Mouse (Mus musculus) heart, adult 2 months (tissue): ENCODE measurements around the gene Amigo3. TPM values are rescaled to one million over a fixed set of nuclear protein-coding genes. Genes with fewer than 3 reads are reported as not detected.

Source experiments
- DNase-seq, 2 experiments: peaks; one replicate each; pipeline ENCODE4 v3.0.0; 2021
- H3K27ac ChIP-seq: fragments of 200-600 bp; 2 replicates; pipeline ENCODE4 v1.8.1; 2022
- H3K27me3 ChIP-seq: fragments of 200-500 bp; 2 replicates; pipeline ENCODE4 v1.6.1; 2012; ENCODE audit warnings: mild to moderate bottlenecking, low read length, inconsistent platforms, mixed read lengths; ENCODE audit not compliant: control insufficient read depth, insufficient read depth
- H3K36me3 ChIP-seq: fragments of 200-500 bp; 2 replicates; pipeline ENCODE4 v1.6.1; 2012; ENCODE audit warnings: low read length, inconsistent platforms; ENCODE audit not compliant: control insufficient read depth, insufficient read depth
- H3K4me1 ChIP-seq: fragments of 200-500 bp; 2 replicates; pipeline ENCODE4 v1.6.1; 2011; ENCODE audit warnings: low read length; ENCODE audit not compliant: control insufficient read depth, insufficient read depth
- H3K4me3 ChIP-seq: fragments of 200-600 bp; 2 replicates; pipeline ENCODE4 v1.8.1; 2022
- H3K79me2 ChIP-seq: fragments of 200-500 bp; replicated peaks from 2 replicates; pipeline ENCODE4 v1.6.1; 2012; ENCODE audit warnings: mild to moderate bottlenecking, inconsistent platforms, low read length, moderate library complexity, mixed read lengths; ENCODE audit not compliant: control insufficient read depth, insufficient read depth
- H3K9ac ChIP-seq: fragments of 200-500 bp; 2 replicates; pipeline ENCODE4 v1.6.1; 2012; ENCODE audit warnings: low read depth, mild to moderate bottlenecking, control low read depth, inconsistent platforms, low read length, mixed read lengths
- CTCF ChIP-seq: fragments of 200-600 bp; IDR thresholded peaks from 2 replicates; pipeline ENCODE4 v1.8.1; 2022; ENCODE audit warnings: antibody characterized with exemption, mild to moderate bottlenecking, moderate library complexity
- EP300 ChIP-seq: fragments of 200-500 bp; IDR thresholded peaks from 2 replicates; pipeline ENCODE4 v1.6.1; 2011; ENCODE audit warnings: low read depth, low read length, control low read depth; ENCODE audit not compliant: insufficient read depth
- POLR2A ChIP-seq: fragments of 200-500 bp; IDR thresholded peaks from 2 replicates; pipeline ENCODE4 v1.6.1; 2011; ENCODE audit warnings: mild to moderate bottlenecking, low read depth, low read length, control low read depth; ENCODE audit not compliant: insufficient read depth
- WGBS: fragments of 180-500 bp; shearing (Covaris S2); methylation state at CpG from one replicate; pipeline ENCODE4 v1.1.7; 2018; 5-methylcytosine and 5-hydroxymethylcytosine counted together
- intact Hi-C: fragments of 180-260 bp; cut with DNase I; formaldehyde crosslinking; loops from one replicate; pipeline ENCODE4 v1.15.1; 2025
- polyA plus RNA-seq: library from polyadenylated mRNA; depleted of rRNA; stranded (reverse); fragments of >200 nt; gene quantifications from 2 replicates; pipeline ENCODE4 v1.2.3, GENCODE M21; 2012
- total RNA-seq, 2 experiments: library from RNA; stranded (reverse); gene quantifications; 2 replicates each; pipeline ENCODE4 v1.2.3; 2021

Amigo3 gene
- total and polyA plus RNA-seq, 3 experiments: 1.5 to 3.1 (median 2.0) TPM

DNA sequence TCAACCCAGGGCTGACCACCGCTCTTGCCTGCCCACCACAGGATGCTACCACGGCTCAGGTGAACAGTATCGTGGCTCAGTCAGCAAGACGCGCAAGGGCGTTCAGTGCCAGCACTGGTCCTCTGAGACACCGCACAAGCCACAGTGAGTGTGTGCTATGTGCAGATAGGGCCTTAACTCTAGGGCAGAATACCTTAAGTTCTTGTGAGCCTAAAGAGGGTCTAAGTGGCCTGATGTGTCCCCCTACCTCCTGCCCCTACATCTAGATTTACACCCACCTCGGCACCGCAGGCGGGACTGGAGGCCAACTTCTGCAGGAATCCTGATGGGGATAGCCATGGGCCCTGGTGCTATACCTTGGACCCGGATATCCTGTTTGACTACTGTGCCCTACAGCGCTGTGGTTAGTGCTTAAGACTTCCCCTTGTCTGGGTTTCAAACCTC lies 30.1 kb downstream of the Amigo3 start, which contains the start of gene Rnf123:
Gene Rnf123 (minus strand): TSS at position 359 of the 444 bp plus-strand sequence.
- Histone ChIP-seq H3K36me3 (no peaks in the 10 kb centered on the region), H3K27ac (no peak within 1 kb of the TSS), H3K4me3 (no peak within 1 kb of the TSS), H3K9ac (no peak within 1 kb of the TSS), H3K79me2 (no peaks in the 10 kb centered on the region), H3K27me3 (no peaks in the 10 kb centered on the region), H3K4me1 (peaks cover 6% of the 10 kb centered on the region)
- TF ChIP-seq CTCF: no peak
- no peak for TF ChIP-seq POLR2A
- no peak for TF ChIP-seq EP300
- WGBS: 30% methylated on average over 12 of the region's 12 CpGs
- intact Hi-C loops: no loop called here
- DNase-seq: no peak

DNA sequence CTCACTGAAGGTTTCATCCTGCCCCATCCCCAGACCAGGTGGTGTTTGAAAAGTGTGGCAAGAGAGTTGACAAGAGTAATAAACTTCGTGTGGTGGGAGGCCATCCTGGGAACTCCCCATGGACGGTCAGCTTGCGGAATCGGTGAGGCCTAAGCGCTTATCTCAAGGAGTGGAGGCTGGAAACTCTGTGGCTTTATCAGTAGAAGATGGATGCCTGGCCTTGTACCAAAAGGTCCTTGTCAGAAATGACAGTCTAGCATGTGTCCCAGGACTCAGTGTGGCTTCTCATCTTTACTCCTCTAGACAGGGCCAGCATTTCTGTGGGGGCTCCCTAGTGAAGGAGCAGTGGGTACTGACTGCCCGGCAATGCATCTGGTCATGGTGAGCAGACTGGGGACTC lies 30.6 kb downstream of the Amigo3 start:
- no peak for TF ChIP-seq CTCF
- 0 out of 2 replicates have a peak, but pooled peaks have one; percentile 5 for TF ChIP-seq POLR2A
- intact Hi-C loops: no loop called here
- Histone ChIP-seq H3K36me3 (no peaks in the 10 kb centered on the region), H3K9ac (no peak overlapping the region), H3K4me3 (no peak overlapping the region), H3K4me1 (peaks cover 3% of the 10 kb centered on the region), H3K27ac (no peak overlapping the region), H3K27me3 (no peaks in the 10 kb centered on the region), H3K79me2 (no peaks in the 10 kb centered on the region)
- WGBS: 54% methylated on average over 6 of the region's 6 CpGs
- no peak for DNase-seq

DNA sequence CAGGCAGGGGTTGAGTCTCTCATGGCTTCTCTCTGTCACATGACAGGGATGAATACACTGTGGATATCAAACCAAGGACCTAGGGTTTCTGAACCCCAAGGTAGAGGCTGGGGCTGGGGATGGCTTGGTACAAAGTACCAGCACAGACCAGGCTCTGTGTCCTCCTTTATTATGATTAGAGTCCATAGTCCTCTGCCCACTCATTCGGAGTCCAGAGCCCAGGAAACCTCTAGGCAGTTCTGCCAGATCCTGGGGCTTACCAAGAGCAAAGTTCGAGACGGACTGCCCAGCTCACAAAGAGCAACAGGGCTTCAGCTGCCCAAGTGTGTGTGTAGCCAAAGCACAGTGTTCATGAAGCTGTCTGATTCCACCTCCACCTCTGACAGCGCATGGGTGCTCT lies 32.3 kb downstream of the Amigo3 start:
- DNase-seq: no peak
- Histone ChIP-seq H3K27ac (no peak overlapping the region), H3K79me2 (no peaks in the 10 kb centered on the region), H3K9ac (no peak overlapping the region), H3K27me3 (no peaks in the 10 kb centered on the region), H3K4me3 (no peak overlapping the region), H3K4me1 (no peaks in the 10 kb centered on the region), H3K36me3 (no peaks in the 10 kb centered on the region)
- 95% methylated on average over 4 of the region's 4 CpGs for WGBS
- TF ChIP-seq CTCF (no peak), POLR2A (no peak), EP300 (no peak)
- intact Hi-C loops: no loop called here

DNA sequence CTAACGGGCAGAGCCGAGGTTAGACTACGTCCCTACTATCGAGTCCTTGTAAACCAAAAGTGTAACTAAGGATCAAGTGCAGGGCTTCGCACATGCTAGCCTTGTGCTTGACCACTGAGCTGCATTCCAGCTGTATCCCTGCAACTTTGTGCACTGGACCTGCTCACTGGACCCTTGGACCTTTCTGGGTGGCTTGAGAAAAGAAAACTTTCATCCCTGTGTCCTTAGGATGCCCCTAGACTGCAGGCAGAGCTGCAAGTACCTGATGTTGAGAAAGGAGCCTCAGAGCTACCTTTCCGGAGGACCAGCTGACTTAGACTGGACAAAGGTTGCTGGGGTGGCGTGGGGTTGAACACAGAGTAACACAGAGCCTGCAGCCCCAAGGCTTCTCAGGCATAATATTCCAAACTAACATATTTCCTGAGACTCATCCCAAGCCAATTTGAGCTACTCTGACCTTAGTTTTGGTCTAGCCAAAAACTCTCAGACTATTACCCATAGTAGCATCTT lies 37.7 kb downstream of the Amigo3 start:
- no peak overlapping the region for H3K9ac ChIP-seq
- H3K4me3 ChIP-seq: no peak overlapping the region
- TF ChIP-seq CTCF (no peak), EP300 (no peak), POLR2A (no peak)
- no peaks in the 10 kb centered on the region for H3K27me3 ChIP-seq
- H3K27ac ChIP-seq: no peak overlapping the region
- no peaks in the 10 kb centered on the region for H3K79me2 ChIP-seq
- H3K36me3 ChIP-seq: no peaks in the 10 kb centered on the region
- DNase-seq: no peak
- intact Hi-C loops: no loop called here
- peaks cover 3% of the 10 kb centered on the region for H3K4me1 ChIP-seq
- WGBS: 96% methylated on average over 7 of the region's 7 CpGs

DNA sequence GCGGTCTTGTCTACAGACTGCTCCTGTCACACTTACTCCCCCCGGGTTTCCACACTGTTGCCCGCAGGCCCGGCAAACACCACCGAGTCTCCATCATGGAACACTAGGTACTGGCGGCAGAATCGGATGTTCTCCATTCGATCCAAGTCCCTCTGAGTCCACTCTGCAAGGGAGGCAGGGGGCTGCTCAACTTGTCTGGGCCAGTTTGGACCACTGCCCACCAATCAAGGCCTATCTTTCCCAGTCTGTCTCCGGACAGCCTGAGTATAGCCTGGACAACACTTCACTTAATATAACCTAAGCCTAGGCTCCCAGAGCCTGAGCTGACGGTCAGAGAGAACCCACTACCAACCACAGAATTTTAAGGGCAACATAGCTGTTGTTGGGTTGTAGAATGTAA lies 40.6 kb downstream of the Amigo3 start:
- Histone ChIP-seq H3K27ac (no peak overlapping the region), H3K36me3 (no peaks in the 10 kb centered on the region), H3K9ac (0 out of 2 replicates have a peak overlapping the region, but pooled peaks have one; percentile 3), H3K27me3 (no peaks in the 10 kb centered on the region), H3K4me1 (peaks cover 3% of the 10 kb centered on the region), H3K4me3 (peak overlapping the region; percentile 83), H3K79me2 (no peaks in the 10 kb centered on the region)
- WGBS: 66% methylated on average over 10 of the region's 10 CpGs
- DNase-seq: no peak
- TF ChIP-seq EP300: no peak
- no peak for TF ChIP-seq CTCF
- TF ChIP-seq POLR2A: no peak
- intact Hi-C loops: no loop called here

GRCm38 (mm10) chr9:108094184-108094941 lies 41.4 kb downstream of the Amigo3 start, which contains the start of gene Apeh:
Gene Apeh, minus strand, starts transcription at chr9:108094606.
- Histone ChIP-seq H3K27ac (peak within 1 kb of the TSS; percentile 67), H3K79me2 (no peaks in the 10 kb centered on the region), H3K36me3 (no peaks in the 10 kb centered on the region), H3K4me3 (peak within 1 kb of the TSS; percentile 83), H3K27me3 (no peaks in the 10 kb centered on the region), H3K9ac (peak within 1 kb of the TSS; percentile 85), H3K4me1 (peaks cover 3% of the 10 kb centered on the region)
- DNase-seq: peak; percentile 96
- 2% methylated on average over 52 of the region's 52 CpGs for WGBS
- intact Hi-C loops: no loop called here
- no peak for TF ChIP-seq EP300
- TF ChIP-seq CTCF: peak; percentile 39
- TF ChIP-seq POLR2A: peak; percentile 55
